Comparison of ENCODE assay signal across 9 mouse cellular contexts in genomic region chr2:145382908-145383770, GRCm38 (mm10).
DNase-seq lines count a peak whose midpoint lies in the region; ATAC-seq and TF ChIP-seq lines count a peak whose summit lies in the region.
"Had no signal": no experiment of that assay in that cellular context is flagged by ENCODE, and none has a peak within 500 bp of the region (broad histone marks: within the 10 kb centered on the region; RNA-seq: fewer than 3 reads in every experiment).

No protein-coding gene starts in this region.

- H3K27me3 ChIP-seq in heart, embryonic 12.5 days (replicated peaks) = no peaks in the 10 kb centered on the region

- DNase-seq in gastrocnemius, adult 2 months = peak; percentile 21
- no peak for DNase-seq in gastrocnemius, postnatal 36 days
- peak; percentile 90 for DNase-seq in brain, embryonic 14.5 days (ENCODE audit: low read depth)
- peak; percentile 57 to 71 for DNase-seq in frontal cortex, postnatal 36 days (ENCODE audit: low spot score in 2 of 2)
- peak; percentile 17 for DNase-seq in lung, postnatal 10 days
- no peak for DNase-seq in spleen, adult 12 weeks (ENCODE audit: low spot score)
- no peak for DNase-seq in kidney, postnatal 4 days

- no peaks in the 10 kb centered on the region for H3K36me3 ChIP-seq in heart, embryonic 12.5 days

- no peak overlapping the region for H3K4me2 ChIP-seq in heart, embryonic 12.5 days

- no peak for ATAC-seq in heart, embryonic 12.5 days (ENCODE audit: insufficient number of reproducible peaks, low FRiP score)

- no peak overlapping the region for H3K4me3 ChIP-seq in gastrocnemius, adult 2 months
- no peak overlapping the region for H3K4me3 ChIP-seq in heart, embryonic 12.5 days

- no peak for TF ChIP-seq POLR2A in brain, embryonic 14.5 days (IDR thresholded peaks at IDR 0.05; ENCODE audit: borderline replicate concordance, extremely low read depth, insufficient read depth, insufficient read length, poor library complexity, severe bottlenecking)

- intact Hi-C loops in gastrocnemius, adult 2 months (cut with DNase I) = no loop called here
- intact Hi-C loops in gastrocnemius, postnatal 36 days (cut with DNase I) = no loop called here

- H3K9ac ChIP-seq in heart, embryonic 12.5 days = no peak overlapping the region

- WGBS in heart, embryonic 12.5 days = 83% methylated on average over 13 of the region's 13 CpGs

- no peak overlapping the region for H3K27ac ChIP-seq in gastrocnemius, adult 2 months
- H3K27ac ChIP-seq in heart, embryonic 12.5 days (ENCODE audit: poor library complexity, severe bottlenecking) = no peak overlapping the region
- H3K27ac ChIP-seq: kidney, postnatal 0 days had no signal

- no peak for TF ChIP-seq CTCF in gastrocnemius, adult 2 months (IDR thresholded peaks at IDR 0.05)
- TF ChIP-seq CTCF in brain, embryonic 14.5 days (IDR thresholded peaks at IDR 0.05; ENCODE audit: borderline replicate concordance, extremely low read depth, insufficient read depth, insufficient read length) = no peak

- peaks cover 24% of the 10 kb centered on the region for H3K4me1 ChIP-seq in heart, embryonic 12.5 days (replicated peaks)

- H3K9me3 ChIP-seq in heart, embryonic 12.5 days (replicated peaks) = no peaks in the 10 kb centered on the region

Comparison
In these comparisons a context has a peak if more than half of its experiments do, and no peak if none do; other contexts are left out.
1. DNase-seq: peak in gastrocnemius, adult 2 months (single experiment), brain, embryonic 14.5 days (single experiment), frontal cortex, postnatal 36 days (2 of 2) and lung, postnatal 10 days (single experiment); none in gastrocnemius, postnatal 36 days (0 of 2), spleen, adult 12 weeks (single experiment) and kidney, postnatal 4 days (0 of 2).